Mouse (Mus musculus) CH12.LX (cell line): Measurements from ENCODE around the gene Galnt16. TPM values are rescaled to one million over a fixed set of nuclear protein-coding genes. Genes with fewer than 3 reads are reported as not detected.

Experiments
- DNase-seq: peaks from one replicate; pipeline ENCODE4 v3.0.0-alpha.2; 2013; ENCODE audit errors: extremely low read depth
- H3K27ac ChIP-seq: 2 replicates; pipeline ENCODE4 v1.5.1; 2012; ENCODE audit warnings: low read depth, mild to moderate bottlenecking, control low read depth, moderate library complexity; ENCODE audit not compliant: insufficient read depth
- H3K27me3 ChIP-seq: replicated peaks from 2 replicates; pipeline ENCODE3; 2012; ENCODE audit warnings: inconsistent platforms
- H3K36me3 ChIP-seq, 2 experiments: replicated peaks in 1 of 2; 2 replicates each; pipeline versions ENCODE3 to v1.6.1; 2012; ENCODE audit warnings: inconsistent platforms in 1 of 2, low read length in 1 of 2, mild to moderate bottlenecking in 1 of 2, mixed read lengths in 1 of 2, moderate library complexity in 1 of 2; ENCODE audit not compliant: control insufficient read depth in 1 of 2, insufficient read depth in 1 of 2
- H3K4me1 ChIP-seq, 2 experiments: 2 replicates each; pipeline ENCODE4 v1.6.1; 2012; ENCODE audit warnings: inconsistent platforms in 1 of 2, moderate library complexity in 1 of 2; ENCODE audit not compliant: insufficient read depth in 2 of 2, control insufficient read depth in 1 of 2
- H3K4me2 ChIP-seq: 2 replicates; pipeline ENCODE4 v1.6.1; 2012; ENCODE audit warnings: low read depth, mild to moderate bottlenecking, control low read depth; ENCODE audit not compliant: poor library complexity, insufficient read depth, severe bottlenecking
- H3K4me3 ChIP-seq, 3 experiments: fragments of 150-350 bp in 1 of 3; sonication (generic) in 1 of 3; replicated peaks in 1 of 3; 2 replicates each; pipeline versions ENCODE3 to v1.5.1; 2011 to 2012; ENCODE audit warnings: low read depth in 2 of 3, low read length in 2 of 3, mild to moderate bottlenecking in 2 of 3, moderate library complexity in 2 of 3, control low read depth in 1 of 3, improper control_type of control experiment in 1 of 3, inconsistent platforms in 1 of 3, mixed read lengths in 1 of 3; ENCODE audit not compliant: poor library complexity in 1 of 3
- H3K79me2 ChIP-seq: replicated peaks from 2 replicates; pipeline ENCODE4 v1.6.1; 2012; ENCODE audit warnings: mild to moderate bottlenecking, moderate library complexity; ENCODE audit not compliant: control insufficient read depth, poor library complexity, insufficient read depth, severe bottlenecking; ENCODE audit errors: extremely low read depth
- H3K9ac ChIP-seq: 2 replicates; pipeline ENCODE4 v1.6.1; 2012; ENCODE audit warnings: low read depth, mild to moderate bottlenecking, control low read depth, moderate library complexity; ENCODE audit not compliant: insufficient read depth
- H3K9me3 ChIP-seq: replicated peaks from 2 replicates; pipeline ENCODE3; 2012; ENCODE audit warnings: low read length, inconsistent platforms, mixed read lengths
- BHLHE40 ChIP-seq: IDR thresholded peaks from 2 replicates; pipeline ENCODE4 v1.6.1; 2011; ENCODE audit warnings: mild to moderate bottlenecking, low read depth, low read length, improper control_type of control experiment
- CHD2 ChIP-seq: IDR thresholded peaks from 2 replicates; pipeline ENCODE4 v1.6.1; 2011; ENCODE audit warnings: low read length, improper control_type of control experiment
- ETS1 ChIP-seq: conservative IDR thresholded peaks from 2 replicates; pipeline ENCODE4 v1.6.1; 2012; ENCODE audit warnings: low read depth, mild to moderate bottlenecking, inconsistent platforms, low read length, improper control_type of control experiment, moderate library complexity
- HCFC1 ChIP-seq: IDR thresholded peaks from 2 replicates; pipeline ENCODE4 v1.6.1; 2012; ENCODE audit warnings: low read depth, mild to moderate bottlenecking, inconsistent platforms, low read length, improper control_type of control experiment
- MAFK ChIP-seq: IDR thresholded peaks from 2 replicates; pipeline ENCODE4 v1.6.1; 2011; ENCODE audit warnings: low read length, improper control_type of control experiment; ENCODE audit not compliant: insufficient replicate concordance
- MAX ChIP-seq: IDR thresholded peaks from 2 replicates; pipeline ENCODE4 v1.6.1; 2011; ENCODE audit warnings: low read length, improper control_type of control experiment
- MAZ ChIP-seq: IDR thresholded peaks from 2 replicates; pipeline ENCODE4 v1.6.1; 2012; ENCODE audit warnings: low read depth, mild to moderate bottlenecking, inconsistent platforms, low read length, improper control_type of control experiment, moderate library complexity
- MXI1 ChIP-seq: IDR thresholded peaks from 2 replicates; pipeline ENCODE4 v1.6.1; 2011; ENCODE audit warnings: mild to moderate bottlenecking, low read depth, low read length, improper control_type of control experiment
- MYC ChIP-seq: IDR thresholded peaks from 2 replicates; pipeline ENCODE4 v1.6.1; 2011; ENCODE audit warnings: low read depth, mild to moderate bottlenecking, improper control_type of control experiment, low read length
- NELFE ChIP-seq: IDR thresholded peaks from 2 replicates; pipeline ENCODE4 v1.6.1; 2011; ENCODE audit warnings: low read depth, low read length, improper control_type of control experiment
- NRF1 ChIP-seq: IDR thresholded peaks from 2 replicates; pipeline ENCODE4 v1.6.1; 2014; ENCODE audit warnings: low read depth, mild to moderate bottlenecking, inconsistent platforms, low read length, improper control_type of control experiment, moderate library complexity
- PAX5 ChIP-seq: IDR thresholded peaks from 2 replicates; pipeline ENCODE4 v1.6.1; 2012; ENCODE audit warnings: low read length, inconsistent platforms, mixed read lengths
- POLR2AphosphoS2 ChIP-seq: IDR thresholded peaks from 2 replicates; pipeline ENCODE4 v1.6.1; 2011; ENCODE audit warnings: low read depth, low read length, improper control_type of control experiment
- RCOR1 ChIP-seq: conservative IDR thresholded peaks from 2 replicates; pipeline ENCODE4 v1.6.1; 2012; ENCODE audit warnings: low read depth, mild to moderate bottlenecking, inconsistent platforms, low read length, improper control_type of control experiment
- UBTF ChIP-seq: IDR thresholded peaks from 2 replicates; pipeline ENCODE4 v1.6.1; 2012; ENCODE audit warnings: low read depth, mild to moderate bottlenecking, inconsistent platforms, low read length, improper control_type of control experiment, moderate library complexity
- USF1 ChIP-seq: IDR thresholded peaks from 2 replicates; pipeline ENCODE4 v1.6.1; 2014; ENCODE audit warnings: low read depth, mild to moderate bottlenecking, inconsistent platforms, low read length, improper control_type of control experiment
- USF2 ChIP-seq: conservative IDR thresholded peaks from 2 replicates; pipeline ENCODE4 v1.6.1; 2011; ENCODE audit warnings: low read depth, low read length, improper control_type of control experiment
- ZC3H11A ChIP-seq: IDR thresholded peaks from 2 replicates; pipeline ENCODE4 v1.6.1; 2012; ENCODE audit warnings: low read depth, mild to moderate bottlenecking, inconsistent platforms, low read length, improper control_type of control experiment
- ZKSCAN1 ChIP-seq: IDR thresholded peaks from 2 replicates; pipeline ENCODE4 v1.6.1; 2012; ENCODE audit warnings: low read depth, inconsistent platforms, low read length, improper control_type of control experiment, borderline replicate concordance
- ZNF384 ChIP-seq: IDR thresholded peaks from 2 replicates; pipeline ENCODE4 v1.6.1; 2012; ENCODE audit warnings: low read depth, low read length, improper control_type of control experiment, inconsistent platforms
- dilution Hi-C: fragments of 300-500 bp; cut with MboI; formaldehyde crosslinking; loops from 2 replicates; pipeline ENCODE4 v1.14.3; 2020; ENCODE audit warnings: low sequenced_read_pairs; ENCODE audit not compliant: extremely low pct_unique_long_range_greater_than_20kb, extremely low pct_ligation_motif_present
- in situ Hi-C: fragments of 300-500 bp; cut with MboI; formaldehyde crosslinking; loops from 3 replicates; pipeline ENCODE4 v1.14.3; 2019; ENCODE audit warnings: low sequenced_read_pairs, low pct_ligation_motif_present, low pct_unique_long_range_greater_than_20kb, mixed read lengths
- polyA plus RNA-seq: library from polyadenylated mRNA; unstranded; fragments of >175 nt; gene quantifications from 2 replicates; pipeline ENCODE4 v1.2.1, GENCODE M21; 2012; ENCODE audit warnings: low read depth; ENCODE audit not compliant: insufficient read length
- total RNA-seq, 2 experiments: library from RNA; depleted of rRNA; stranded (reverse); fragments of 300-350 nt in 1 of 2; fragments of >200 nt in 1 of 2; gene quantifications; 2 replicates each; pipeline ENCODE4 v1.2.3; 2012 to 2014

Galnt16 gene
- total and polyA plus RNA-seq, 3 experiments: not detected

- Histone ChIP-seq H3K9me3 (no peaks in the 10 kb centered on the region), H3K4me2 (no peak overlapping the region), H3K79me2 (no peaks in the 10 kb centered on the region), H3K36me3 (no peaks in the 10 kb centered on the region)
- TF ChIP-seq MYC: no peak
- no peak for TF ChIP-seq UBTF
- TF ChIP-seq, all 38 proteins: peak for 0
- no peak overlapping the region for H3K27ac ChIP-seq
- H3K4me1 ChIP-seq: peaks cover 0 to 3% of the 10 kb centered on the region in 2 experiments; a peak in 3 of 4 replicates
- H3K9ac ChIP-seq: no peak overlapping the region
- peaks cover 2% of the 10 kb centered on the region for H3K27me3 ChIP-seq
- in situ Hi-C loops: no loop called here
- dilution Hi-C loops: no loop called here
- H3K4me3 ChIP-seq: no peak overlapping the region
- no peak for DNase-seq
Observed at GRCm38 (mm10) chr12:80601597-80602269, 83.7 kb downstream of the Galnt16 start.

GRCm38 (mm10) chr12:80602432-80602831 is 84.4 kb downstream of the Galnt16 start:
- TF ChIP-seq NELFE: no peak
- TF ChIP-seq CHD2: no peak
- no peak for TF ChIP-seq ETS1
- no peak for TF ChIP-seq MYC
- TF ChIP-seq MAX: no peak
- no peak for TF ChIP-seq BHLHE40
- TF ChIP-seq MAZ: no peak
- TF ChIP-seq ZKSCAN1: no peak
- no peak for TF ChIP-seq NRF1
- no peak for TF ChIP-seq ZNF384
- no peak for TF ChIP-seq RCOR1
- no peak for TF ChIP-seq ZC3H11A
- no peak for TF ChIP-seq USF1
- no peak for TF ChIP-seq MXI1
- no peak for TF ChIP-seq PAX5
- no peak for TF ChIP-seq POLR2AphosphoS2
- no peak for TF ChIP-seq MAFK
- TF ChIP-seq HCFC1: no peak
- TF ChIP-seq USF2: no peak
- Histone ChIP-seq H3K4me1 (peaks cover 0 to under 1% of the 10 kb centered on the region in 2 experiments; a peak in 3 of 4 replicates), H3K4me2 (no peak overlapping the region), H3K9ac (no peak overlapping the region), H3K27me3 (peaks cover 2% of the 10 kb centered on the region), H3K79me2 (no peaks in the 10 kb centered on the region), H3K9me3 (no peaks in the 10 kb centered on the region), H3K4me3 (no peak overlapping the region), H3K36me3 (no peaks in the 10 kb centered on the region), H3K27ac (no peak overlapping the region)
- dilution Hi-C loops (no loop called here), in situ Hi-C loops (no loop called here)
- no peak for DNase-seq
